Mouse (Mus musculus): Measurements from ENCODE around the gene Pfn3. TPM values are rescaled to one million over a fixed set of nuclear protein-coding genes. Genes with fewer than 3 reads are reported as not detected.
A peak's percentile ranks its signal among the peaks of the same experiment; 100 is the strongest.
"Not testable (repeated sequence)": the region's sequence is repeated elsewhere in the genome, so short reads cannot be mapped to it uniquely, and the experiment has no call there.

Pfn3 gene
- polyA plus RNA-seq, 1 experiment = not detected

GRCm38 (mm10) chr13:55449205-55449604 is 34.2 kb upstream of the Pfn3 start:
- Histone ChIP-seq H3K4me1 (ENCODE audit: control insufficient read depth, insufficient read depth, low read length) (peaks cover 5% of the 10 kb centered on the region; the same call in 1 of the 2 replicates), H3K4me3 (ENCODE audit: insufficient read depth, low read length) (no peak overlapping the region), H3K27ac (ENCODE audit: insufficient read depth, low read length) (no peak overlapping the region)
- no peak for TF ChIP-seq CTCF (IDR thresholded peaks at IDR 0.05; ENCODE audit: borderline replicate concordance, insufficient read depth, low read length)

- Histone ChIP-seq H3K4me3 (ENCODE audit: insufficient read depth, low read length) (no peak overlapping the region), H3K4me1 (ENCODE audit: control insufficient read depth, insufficient read depth, low read length) (peaks cover 8% of the 10 kb centered on the region; the same call in 1 of the 2 replicates), H3K27ac (ENCODE audit: insufficient read depth, low read length) (no peak overlapping the region)
- no peak for TF ChIP-seq CTCF (IDR thresholded peaks at IDR 0.05; ENCODE audit: borderline replicate concordance, insufficient read depth, low read length)
- TF ChIP-seq POLR2A (IDR thresholded peaks at IDR 0.05; ENCODE audit: low read depth, low read length) = no peak
Observed at GRCm38 (mm10) chr13:55448131-55448530, 33.1 kb upstream of the Pfn3 start.

- H3K27ac ChIP-seq (ENCODE audit: insufficient read depth, low read length) = no peak overlapping the region
- peaks cover 8% of the 10 kb centered on the region; the same call in 1 of the 2 replicates for H3K4me1 ChIP-seq (ENCODE audit: control insufficient read depth, insufficient read depth, low read length)
- no peak overlapping the region for H3K4me3 ChIP-seq (ENCODE audit: insufficient read depth, low read length)
- TF ChIP-seq CTCF (IDR thresholded peaks at IDR 0.05; ENCODE audit: borderline replicate concordance, insufficient read depth, low read length) (no peak), POLR2A (IDR thresholded peaks at IDR 0.05; ENCODE audit: low read depth, low read length) (no peak)
Observed at GRCm38 (mm10) chr13:55447543-55447943, 32.5 kb upstream of the Pfn3 start.

GRCm38 (mm10) chr13:55446483-55447105 is 31.6 kb upstream of the Pfn3 start:
- no peak overlapping the region for H3K27ac ChIP-seq (ENCODE audit: insufficient read depth, low read length)
- no peak for TF ChIP-seq CTCF (IDR thresholded peaks at IDR 0.05; ENCODE audit: borderline replicate concordance, insufficient read depth, low read length)
- no peak for TF ChIP-seq POLR2A (IDR thresholded peaks at IDR 0.05; ENCODE audit: low read depth, low read length)
- peak overlapping the region; percentile 64 for H3K4me3 ChIP-seq (ENCODE audit: insufficient read depth, low read length)
- H3K4me1 ChIP-seq (ENCODE audit: control insufficient read depth, insufficient read depth, low read length) = peaks cover 8% of the 10 kb centered on the region; the same call in 1 of the 2 replicates

GRCm38 (mm10) chr13:55445361-55446091 is 30.5 kb upstream of the Pfn3 start:
- Histone ChIP-seq H3K4me3 (ENCODE audit: insufficient read depth, low read length) (peak overlapping the region; percentile 64), H3K4me1 (ENCODE audit: control insufficient read depth, insufficient read depth, low read length) (peaks cover 8% of the 10 kb centered on the region; the same call in 1 of the 2 replicates), H3K27ac (ENCODE audit: insufficient read depth, low read length) (peak overlapping the region; percentile 88)
- TF ChIP-seq CTCF (IDR thresholded peaks at IDR 0.05; ENCODE audit: borderline replicate concordance, insufficient read depth, low read length) (no peak), POLR2A (IDR thresholded peaks at IDR 0.05; ENCODE audit: low read depth, low read length) (no peak; the same call in 1 of the 2 replicates)

- TF ChIP-seq POLR2A (IDR thresholded peaks at IDR 0.05; ENCODE audit: low read depth, low read length) = no peak
- TF ChIP-seq CTCF (IDR thresholded peaks at IDR 0.05; ENCODE audit: borderline replicate concordance, insufficient read depth, low read length) = no peak
- Histone ChIP-seq H3K4me1 (ENCODE audit: control insufficient read depth, insufficient read depth, low read length) (peaks cover 8% of the 10 kb centered on the region; the same call in 1 of the 2 replicates), H3K27ac (ENCODE audit: insufficient read depth, low read length) (peak within 1 kb of the TSS; percentile 97), H3K4me3 (ENCODE audit: insufficient read depth, low read length) (peak within 1 kb of the TSS; percentile 64)
Observed at GRCm38 (mm10) chr13:55444937-55445315, 29.9 kb upstream of the Pfn3 start, which contains the start of gene Grk6. Grk6 (plus strand) TSS chr13:55445072.

GRCm38 (mm10) chr13:55444286-55444936 is 29.4 kb upstream of the Pfn3 start:
- peak overlapping the region; percentile 49 for H3K4me3 ChIP-seq (ENCODE audit: insufficient read depth, low read length)
- peak overlapping the region; percentile 97 for H3K27ac ChIP-seq (ENCODE audit: insufficient read depth, low read length)
- peaks cover 8% of the 10 kb centered on the region; the same call in 1 of the 2 replicates for H3K4me1 ChIP-seq (ENCODE audit: control insufficient read depth, insufficient read depth, low read length)
- TF ChIP-seq CTCF (IDR thresholded peaks at IDR 0.05; ENCODE audit: borderline replicate concordance, insufficient read depth, low read length) (no peak), POLR2A (IDR thresholded peaks at IDR 0.05; ENCODE audit: low read depth, low read length) (peak; percentile 61)

- Histone ChIP-seq H3K27ac (ENCODE audit: insufficient read depth, low read length) (peak overlapping the region; percentile 97), H3K4me1 (ENCODE audit: control insufficient read depth, insufficient read depth, low read length) (peaks cover 8% of the 10 kb centered on the region; the same call in 1 of the 2 replicates)
- TF ChIP-seq CTCF (IDR thresholded peaks at IDR 0.05; ENCODE audit: borderline replicate concordance, insufficient read depth, low read length) (no peak), POLR2A (IDR thresholded peaks at IDR 0.05; ENCODE audit: low read depth, low read length) (0 out of 2 replicates have a peak, but pooled peaks have one; percentile 32)
Observed at GRCm38 (mm10) chr13:55443799-55444285, 28.8 kb upstream of the Pfn3 start.

GRCm38 (mm10) chr13:55437111-55437629 is 22.1 kb upstream of the Pfn3 start:
- H3K4me1 ChIP-seq (ENCODE audit: control insufficient read depth, insufficient read depth, low read length); H3K4me3 ChIP-seq (ENCODE audit: insufficient read depth, low read length): not testable (repeated sequence)

More at GRCm38 (mm10) chr13:55443799-55444285, 28.8 kb upstream of the Pfn3 start:
- H3K4me3 ChIP-seq (ENCODE audit: insufficient read depth, low read length) = peak overlapping the region; percentile 49

More at GRCm38 (mm10) chr13:55437111-55437629, 22.1 kb upstream of the Pfn3 start:
- H3K27ac ChIP-seq (ENCODE audit: insufficient read depth, low read length) = not testable (repeated sequence)
